Mouse (Mus musculus) liver, postnatal 0 days (tissue): ENCODE results near the gene Nhs. TPM values are rescaled to one million over a fixed set of nuclear protein-coding genes. Genes with fewer than 3 reads are reported as not detected.

Source experiments
- ATAC-seq: fragments of 200-750 bp; cut with Nextera tagmentation; 2 replicates; pipeline ENCODE4 v1.8.0; 2017; ENCODE audit warnings: mild to moderate bottlenecking, moderate library complexity
- DNase-seq: peaks from one replicate; pipeline ENCODE4 v3.0.0-alpha.2; 2016
- H3K27ac ChIP-seq: fragments of 300-500 bp; sonication (generic); 2 replicates; pipeline ENCODE4 v1.5.1; 2014; ENCODE audit warnings: antibody characterized with exemption, moderate library complexity, mild to moderate bottlenecking, low read depth
- H3K27me3 ChIP-seq: fragments of 300-500 bp; sonication (generic); 2 replicates; pipeline ENCODE4 v1.6.1; 2014; ENCODE audit warnings: low read length, control low read depth, mixed read lengths; ENCODE audit not compliant: insufficient read depth
- H3K36me3 ChIP-seq: fragments of 300-500 bp; sonication (generic); replicated peaks from 2 replicates; pipeline ENCODE4 v1.6.1; 2014; ENCODE audit warnings: mild to moderate bottlenecking, control low read depth, low read length, moderate library complexity, mixed read lengths; ENCODE audit not compliant: insufficient read depth
- H3K4me1 ChIP-seq: fragments of 300-500 bp; sonication (generic); 2 replicates; pipeline ENCODE4 v1.6.1; 2014; ENCODE audit warnings: antibody characterized with exemption, mild to moderate bottlenecking, control low read depth; ENCODE audit not compliant: insufficient read depth
- H3K4me2 ChIP-seq: fragments of 300-500 bp; sonication (generic); 2 replicates; pipeline ENCODE4 v1.6.1; 2014; ENCODE audit warnings: low read depth, mild to moderate bottlenecking, low read length, moderate library complexity, mixed read lengths
- H3K4me3 ChIP-seq: fragments of 300-500 bp; sonication (generic); 2 replicates; pipeline ENCODE4 v1.5.1; 2014; ENCODE audit warnings: low read depth, low read length
- H3K9ac ChIP-seq: fragments of 300-500 bp; sonication (generic); replicated peaks from 2 replicates; pipeline ENCODE4 v1.6.1; 2014; ENCODE audit warnings: mild to moderate bottlenecking, moderate library complexity
- H3K9me3 ChIP-seq: fragments of 300-500 bp; sonication (generic); 2 replicates; pipeline ENCODE4 v1.6.1; 2016; ENCODE audit warnings: mild to moderate bottlenecking, control low read depth, low read length, mixed read lengths
- CTCF ChIP-seq: sonication (generic); IDR thresholded peaks from 2 replicates; pipeline ENCODE4 v1.5.1; 2016; ENCODE audit warnings: antibody characterized with exemption, low read depth
- EP300 ChIP-seq: IDR thresholded peaks from 2 replicates; pipeline ENCODE4 v1.6.1; 2016; ENCODE audit warnings: antibody characterized with exemption, low read depth, mild to moderate bottlenecking
- WGBS: fragments of 180-500 bp; shearing (Covaris S2); extraction: QIAGEN DNeasy Blood & Tissue Kit; methylation state at CpG from one replicate; pipeline ENCODE4 v1.1.7; 2014; ENCODE audit not compliant: insufficient replicate concordance; 5-methylcytosine and 5-hydroxymethylcytosine counted together
- polyA plus RNA-seq: library from polyadenylated mRNA; unstranded; fragments of >200 nt; fragmentation: Nextera tagmentation; extraction: Ambion mirVana; gene quantifications from 2 replicates; pipeline ENCODE4 v1.2.1, GENCODE M21; 2015

The Nhs gene
- polyA plus RNA-seq, 1 experiment from 2014 or later: 0.04 TPM

- TF ChIP-seq CTCF: peak; percentile 56
- TF ChIP-seq EP300: no peak
- WGBS: 37% methylated on average over 4 of the region's 4 CpGs
- DNase-seq (no peak), ATAC-seq (no peak)
- H3K36me3 ChIP-seq: no peaks in the 10 kb centered on the region
- no peak overlapping the region for H3K4me2 ChIP-seq
- H3K9ac ChIP-seq: no peak overlapping the region
- no peaks in the 10 kb centered on the region for H3K27me3 ChIP-seq
- no peak overlapping the region for H3K4me3 ChIP-seq
- H3K9me3 ChIP-seq: no peaks in the 10 kb centered on the region
- no peak overlapping the region for H3K27ac ChIP-seq
- no peaks in the 10 kb centered on the region for H3K4me1 ChIP-seq
Observed at GRCm38 (mm10) chrX:161967692-161968091, 191.8 kb downstream of the Nhs start.

- H3K4me2 ChIP-seq: no peak overlapping the region
- no peak overlapping the region for H3K4me3 ChIP-seq
- H3K4me1 ChIP-seq: no peaks in the 10 kb centered on the region
- no peak overlapping the region for H3K9ac ChIP-seq
- H3K27ac ChIP-seq: no peak overlapping the region
- no peaks in the 10 kb centered on the region for H3K9me3 ChIP-seq
- H3K27me3 ChIP-seq: no peaks in the 10 kb centered on the region
- ATAC-seq: peak; percentile 57
- TF ChIP-seq CTCF: no peak
- TF ChIP-seq EP300: no peak
- H3K36me3 ChIP-seq: no peaks in the 10 kb centered on the region
- DNase-seq: no peak
Observed at GRCm38 (mm10) chrX:161963372-161963771, 196.2 kb downstream of the Nhs start.

GRCm38 (mm10) chrX:161962855-161963254, 196.7 kb downstream of the Nhs start:
- peak; percentile 57; the same call in 1 of the 2 replicates for ATAC-seq
- no peaks in the 10 kb centered on the region for H3K27me3 ChIP-seq
- H3K27ac ChIP-seq: peak overlapping the region; percentile 22; the same call in 1 of the 2 replicates
- no peak overlapping the region for H3K9ac ChIP-seq
- no peak overlapping the region for H3K4me2 ChIP-seq
- H3K9me3 ChIP-seq: no peaks in the 10 kb centered on the region
- TF ChIP-seq EP300 (no peak), CTCF (no peak)
- no peak for DNase-seq
- H3K4me3 ChIP-seq: no peak overlapping the region
- no peaks in the 10 kb centered on the region for H3K4me1 ChIP-seq
- 81% methylated on average over 1 of the region's 1 CpGs for whole genome bisulfite sequencing
- no peaks in the 10 kb centered on the region for H3K36me3 ChIP-seq

GRCm38 (mm10) chrX:161961756-161962155, 197.8 kb downstream of the Nhs start:
- Histone ChIP-seq H3K4me3 (no peak overlapping the region), H3K36me3 (no peaks in the 10 kb centered on the region), H3K27me3 (no peaks in the 10 kb centered on the region), H3K4me1 (no peaks in the 10 kb centered on the region), H3K27ac (no peak overlapping the region), H3K9ac (no peak overlapping the region), H3K4me2 (no peak overlapping the region), H3K9me3 (no peaks in the 10 kb centered on the region)
- WGBS: 73% methylated on average over 6 of the region's 6 CpGs
- DNase-seq (no peak), ATAC-seq (no peak)
- TF ChIP-seq CTCF (no peak), EP300 (no peak)

GRCm38 (mm10) chrX:161961176-161961575, 198.4 kb downstream of the Nhs start:
- 0 out of 2 replicates have a peak, but pooled peaks cover 1% of the 10 kb centered on the region for H3K27me3 ChIP-seq
- no peak overlapping the region for H3K4me2 ChIP-seq
- ATAC-seq (no peak), DNase-seq (peak; percentile 37)
- H3K36me3 ChIP-seq: no peaks in the 10 kb centered on the region
- 45% methylated on average over 4 of the region's 4 CpGs for WGBS
- H3K4me1 ChIP-seq: no peaks in the 10 kb centered on the region
- TF ChIP-seq EP300 (no peak), CTCF (no peak)
- no peak overlapping the region for H3K9ac ChIP-seq
- no peak overlapping the region for H3K4me3 ChIP-seq
- no peaks in the 10 kb centered on the region for H3K9me3 ChIP-seq
- no peak overlapping the region for H3K27ac ChIP-seq

GRCm38 (mm10) chrX:161952356-161952755, 207.2 kb downstream of the Nhs start:
- ATAC-seq (no peak), DNase-seq (no peak)
- 0 out of 2 replicates have a peak, but pooled peaks cover 4% of the 10 kb centered on the region for H3K27me3 ChIP-seq

GRCm38 (mm10) chrX:161943098-161943680, 216.3 kb downstream of the Nhs start:
- no peaks in the 10 kb centered on the region for H3K36me3 ChIP-seq
- no peak for TF ChIP-seq CTCF
- TF ChIP-seq EP300: no peak

More at GRCm38 (mm10) chrX:161952356-161952755, 207.2 kb downstream of the Nhs start:
- Histone ChIP-seq H3K4me2 (no peak overlapping the region), H3K4me1 (no peaks in the 10 kb centered on the region), H3K9me3 (no peaks in the 10 kb centered on the region), H3K4me3 (no peak overlapping the region), H3K9ac (no peak overlapping the region), H3K27ac (no peak overlapping the region), H3K36me3 (no peaks in the 10 kb centered on the region)
- TF ChIP-seq EP300: no peak
- TF ChIP-seq CTCF: no peak

More at GRCm38 (mm10) chrX:161943098-161943680, 216.3 kb downstream of the Nhs start:
- no peak overlapping the region for H3K4me2 ChIP-seq
- no peaks in the 10 kb centered on the region for H3K27me3 ChIP-seq
- H3K9me3 ChIP-seq: no peaks in the 10 kb centered on the region
- no peak overlapping the region for H3K9ac ChIP-seq
- 62% methylated on average over 4 of the region's 4 CpGs for WGBS
- no peak overlapping the region for H3K4me3 ChIP-seq
- H3K4me1 ChIP-seq: no peaks in the 10 kb centered on the region
- H3K27ac ChIP-seq: no peak overlapping the region
- ATAC-seq (no peak), DNase-seq (no peak)
